Mouse (Mus musculus): ENCODE data around the gene Tspan14.
A peak's percentile ranks its signal among the peaks of the same experiment; 100 is the strongest.

Tspan14 gene

GRCm38 (mm10) chr14:40918477-40918876 lies 48.1 kb downstream of the Tspan14 start:
- no peak for DNase-seq (ENCODE audit: low read depth, low spot score)

- peak; percentile 66 for DNase-seq (ENCODE audit: low read depth, low spot score)
Observed at GRCm38 (mm10) chr14:40917632-40918031, 49.0 kb downstream of the Tspan14 start.

GRCm38 (mm10) chr14:40916667-40917066 lies 49.9 kb downstream of the Tspan14 start:
- DNase-seq (ENCODE audit: low read depth, low spot score) = no peak

- no peak for DNase-seq (ENCODE audit: low read depth, low spot score)
Observed at GRCm38 (mm10) chr14:40915838-40916237, 50.8 kb downstream of the Tspan14 start.

- no peak for DNase-seq (ENCODE audit: low read depth, low spot score)
Observed at GRCm38 (mm10) chr14:40914701-40915100, 51.9 kb downstream of the Tspan14 start.

GRCm38 (mm10) chr14:40913709-40914108 lies 52.9 kb downstream of the Tspan14 start:
- DNase-seq (ENCODE audit: low read depth, low spot score) = no peak

GRCm38 (mm10) chr14:40911529-40911928 lies 55.1 kb downstream of the Tspan14 start:
- no peak for DNase-seq (ENCODE audit: low read depth, low spot score)

GRCm38 (mm10) chr14:40908763-40909162 lies 57.8 kb downstream of the Tspan14 start:
- no peak for DNase-seq (ENCODE audit: low read depth, low spot score)

- DNase-seq (ENCODE audit: low read depth, low spot score) = no peak
Observed at GRCm38 (mm10) chr14:40906770-40907169, 59.8 kb downstream of the Tspan14 start.

- DNase-seq (ENCODE audit: low read depth, low spot score) = no peak
Observed at GRCm38 (mm10) chr14:40905813-40906212, 60.8 kb downstream of the Tspan14 start.

- DNase-seq (ENCODE audit: low read depth, low spot score) = no peak
Observed at GRCm38 (mm10) chr14:40902307-40903055, 64.1 kb downstream of the Tspan14 start.

GRCm38 (mm10) chr14:40900267-40900666 lies 66.3 kb downstream of the Tspan14 start:
- DNase-seq (ENCODE audit: low read depth, low spot score) = no peak

- no peak for DNase-seq (ENCODE audit: low read depth, low spot score)
Observed at GRCm38 (mm10) chr14:40897916-40898315, 68.7 kb downstream of the Tspan14 start.

- DNase-seq (ENCODE audit: low read depth, low spot score) = no peak
Observed at GRCm38 (mm10) chr14:40895681-40896080, 70.9 kb downstream of the Tspan14 start.

GRCm38 (mm10) chr14:40894576-40895247 lies 71.9 kb downstream of the Tspan14 start:
- peak; percentile 28 for DNase-seq (ENCODE audit: low read depth, low spot score)

- no peak for DNase-seq (ENCODE audit: low read depth, low spot score)
Observed at GRCm38 (mm10) chr14:40893884-40894283, 72.7 kb downstream of the Tspan14 start.

- DNase-seq (ENCODE audit: low read depth, low spot score) = no peak
Observed at GRCm38 (mm10) chr14:40893196-40893595, 73.4 kb downstream of the Tspan14 start, which contains the start of gene Sh2d4b. Gene Sh2d4b, minus strand, starts transcription at chr14:40893266.

GRCm38 (mm10) chr14:40892326-40892825 lies 74.2 kb downstream of the Tspan14 start:
- no peak for DNase-seq (ENCODE audit: low read depth, low spot score)

- DNase-seq (ENCODE audit: low read depth, low spot score) = no peak
Observed at GRCm38 (mm10) chr14:40891506-40891905, 75.1 kb downstream of the Tspan14 start.

- DNase-seq (ENCODE audit: low read depth, low spot score) = no peak
Observed at GRCm38 (mm10) chr14:40889704-40890103, 76.9 kb downstream of the Tspan14 start.

GRCm38 (mm10) chr14:40889181-40889580 lies 77.4 kb downstream of the Tspan14 start:
- no peak for DNase-seq (ENCODE audit: low read depth, low spot score)

- no peak for DNase-seq (ENCODE audit: low read depth, low spot score)
Observed at GRCm38 (mm10) chr14:40886428-40887202, 80.0 kb downstream of the Tspan14 start.
